Mouse (Mus musculus) heart, embryonic 16.5 days (tissue): Measurements from ENCODE around the gene Rbm48. TPM values are rescaled to one million over a fixed set of nuclear protein-coding genes. Genes with fewer than 3 reads are reported as not detected.

Experiments used
- ATAC-seq: fragments of 200-750 bp; cut with Nextera tagmentation; replicated peaks from 2 replicates; pipeline ENCODE4 v1.8.0; 2017; ENCODE audit warnings: moderate number of reproducible peaks; ENCODE audit not compliant: insufficient read depth, low FRiP score; ENCODE audit errors: extremely low read depth
- H3K27ac ChIP-seq: fragments of 300-500 bp; sonication (generic); 2 replicates; pipeline ENCODE4 v1.5.1; 2014; ENCODE audit warnings: mild to moderate bottlenecking, low read length, control low read depth, moderate library complexity
- H3K27me3 ChIP-seq: fragments of 300-500 bp; sonication (generic); 2 replicates; pipeline ENCODE4 v1.6.1; 2014; ENCODE audit warnings: low read length, mixed read lengths; ENCODE audit not compliant: control insufficient read depth, insufficient read depth
- H3K36me3 ChIP-seq: fragments of 300-500 bp; sonication (generic); 2 replicates; pipeline ENCODE4 v1.6.1; 2014; ENCODE audit not compliant: control insufficient read depth, insufficient read depth
- H3K4me1 ChIP-seq: fragments of 300-500 bp; sonication (generic); 2 replicates; pipeline ENCODE4 v1.6.1; 2014; ENCODE audit warnings: low read length, mixed read lengths; ENCODE audit not compliant: control insufficient read depth, insufficient read depth
- H3K4me2 ChIP-seq: fragments of 300-500 bp; sonication (generic); 2 replicates; pipeline ENCODE4 v1.6.1; 2014; ENCODE audit warnings: low read depth, mild to moderate bottlenecking, control low read depth, low read length
- H3K4me3 ChIP-seq: fragments of 300-500 bp; sonication (generic); 2 replicates; pipeline ENCODE4 v1.5.1; 2014; ENCODE audit warnings: mild to moderate bottlenecking, control low read depth, low read length
- H3K9ac ChIP-seq: fragments of 300-500 bp; sonication (generic); 2 replicates; pipeline ENCODE4 v1.6.1; 2014; ENCODE audit warnings: low read length, control low read depth
- H3K9me3 ChIP-seq: fragments of 300-500 bp; sonication (generic); replicated peaks from 2 replicates; pipeline ENCODE4 v1.6.1; 2016; ENCODE audit warnings: low read length; ENCODE audit not compliant: control insufficient read depth
- WGBS: fragments of 180-500 bp; shearing (Covaris S2); extraction: QIAGEN DNeasy Blood & Tissue Kit; methylation state at CpG from one replicate; pipeline ENCODE4 v1.1.7; 2014; 5-methylcytosine and 5-hydroxymethylcytosine counted together
- polyA plus RNA-seq: library from polyadenylated mRNA; unstranded; fragments of >200 nt; fragmentation: Nextera tagmentation; extraction: Ambion mirVana; gene quantifications from 2 replicates; pipeline ENCODE4 v1.2.1, GENCODE M21; 2015

Gene Rbm48
- polyA plus RNA-seq, result 8.1 and 10.9 TPM in 2 replicates

GRCm38 (mm10) chr5:3596399-3596766 is at the start of gene Rbm48:
Gene Rbm48 (minus strand): TSS chr5:3596585.
- ATAC-seq, result peak; percentile 79
- peak within 1 kb of the TSS; percentile 81 for H3K9ac ChIP-seq
- peak within 1 kb of the TSS; percentile 98 for H3K4me3 ChIP-seq
- H3K27ac ChIP-seq, result peak within 1 kb of the TSS; percentile 73
- H3K36me3 ChIP-seq, result peaks cover 2% of the 10 kb centered on the region; the same call in 1 of the 2 replicates
- H3K27me3 ChIP-seq, result no peaks in the 10 kb centered on the region
- peaks cover 16% of the 10 kb centered on the region for H3K4me1 ChIP-seq
- no peaks in the 10 kb centered on the region for H3K9me3 ChIP-seq
- peak within 1 kb of the TSS; percentile 92 for H3K4me2 ChIP-seq
- under 1% methylated on average over 31 of the region's 31 CpGs for WGBS

- Histone ChIP-seq H3K36me3 (peaks cover 26% of the 10 kb centered on the region), H3K9me3 (no peaks in the 10 kb centered on the region), H3K9ac (no peak overlapping the region), H3K27me3 (no peaks in the 10 kb centered on the region), H3K4me1 (peaks cover 11% of the 10 kb centered on the region), H3K4me3 (no peak overlapping the region), H3K27ac (no peak overlapping the region), H3K4me2 (no peak overlapping the region)
- WGBS, result 81% methylated on average over 6 of the region's 6 CpGs
- ATAC-seq, result no peak
Measured at GRCm38 (mm10) chr5:3645326-3645725, 48.9 kb upstream of the Rbm48 start.

- WGBS, result 86% methylated on average over 6 of the region's 6 CpGs
- Histone ChIP-seq H3K9me3 (no peaks in the 10 kb centered on the region), H3K4me2 (no peak overlapping the region), H3K36me3 (peaks cover 26% of the 10 kb centered on the region), H3K4me1 (peaks cover 11% of the 10 kb centered on the region), H3K27ac (no peak overlapping the region), H3K27me3 (no peaks in the 10 kb centered on the region), H3K9ac (no peak overlapping the region), H3K4me3 (no peak overlapping the region)
- ATAC-seq, result no peak
Measured at GRCm38 (mm10) chr5:3644621-3645020, 48.2 kb upstream of the Rbm48 start.

- Histone ChIP-seq H3K36me3 (peaks cover 16% of the 10 kb centered on the region), H3K27ac (no peak overlapping the region), H3K9me3 (no peaks in the 10 kb centered on the region), H3K4me3 (no peak overlapping the region), H3K4me1 (no peaks in the 10 kb centered on the region), H3K4me2 (no peak overlapping the region), H3K9ac (no peak overlapping the region), H3K27me3 (no peaks in the 10 kb centered on the region)
- WGBS, result 69% methylated on average over 8 of the region's 8 CpGs
- no peak for ATAC-seq
Measured at GRCm38 (mm10) chr5:3635286-3635685, 38.9 kb upstream of the Rbm48 start.

GRCm38 (mm10) chr5:3633951-3634350 is 37.6 kb upstream of the Rbm48 start:
- H3K9ac ChIP-seq, result no peak overlapping the region
- H3K36me3 ChIP-seq, result peaks cover 19% of the 10 kb centered on the region
- no peak overlapping the region for H3K4me3 ChIP-seq
- no peaks in the 10 kb centered on the region for H3K27me3 ChIP-seq
- 69% methylated on average over 4 of the region's 4 CpGs for WGBS
- no peak overlapping the region for H3K27ac ChIP-seq
- H3K4me1 ChIP-seq, result no peaks in the 10 kb centered on the region
- no peak overlapping the region for H3K4me2 ChIP-seq
- ATAC-seq, result no peak
- H3K9me3 ChIP-seq, result no peaks in the 10 kb centered on the region

- no peak for ATAC-seq
- H3K9ac ChIP-seq, result no peak overlapping the region
- 93% methylated on average over 13 of the region's 13 CpGs for WGBS
- H3K27ac ChIP-seq, result no peak overlapping the region
- no peaks in the 10 kb centered on the region for H3K27me3 ChIP-seq
- H3K4me3 ChIP-seq, result no peak overlapping the region
- H3K36me3 ChIP-seq, result peaks cover 19% of the 10 kb centered on the region
- H3K4me1 ChIP-seq, result no peaks in the 10 kb centered on the region
- no peaks in the 10 kb centered on the region for H3K9me3 ChIP-seq
- H3K4me2 ChIP-seq, result no peak overlapping the region
Measured at GRCm38 (mm10) chr5:3633315-3633714, 36.9 kb upstream of the Rbm48 start.

GRCm38 (mm10) chr5:3632285-3632684 is 35.9 kb upstream of the Rbm48 start:
- H3K4me3 ChIP-seq, result no peak overlapping the region
- 67% methylated on average over 5 of the region's 5 CpGs for WGBS
- ATAC-seq, result 0 out of 2 replicates have a peak, but pooled peaks have one; percentile 28

GRCm38 (mm10) chr5:3631512-3632271 is 35.3 kb upstream of the Rbm48 start:
- no peak; the same call in 1 of the 2 replicates for ATAC-seq
- H3K36me3 ChIP-seq, result peaks cover 22% of the 10 kb centered on the region
- H3K9me3 ChIP-seq, result no peaks in the 10 kb centered on the region
- no peaks in the 10 kb centered on the region for H3K4me1 ChIP-seq
- no peak overlapping the region for H3K4me2 ChIP-seq
- no peak overlapping the region for H3K27ac ChIP-seq
- no peak overlapping the region for H3K9ac ChIP-seq
- H3K27me3 ChIP-seq, result no peaks in the 10 kb centered on the region
- H3K4me3 ChIP-seq, result no peak overlapping the region
- WGBS, result 62% methylated on average over 16 of the region's 16 CpGs

More at GRCm38 (mm10) chr5:3632285-3632684, 35.9 kb upstream of the Rbm48 start:
- Histone ChIP-seq H3K4me2 (no peak overlapping the region), H3K9me3 (no peaks in the 10 kb centered on the region), H3K4me1 (no peaks in the 10 kb centered on the region), H3K36me3 (peaks cover 22% of the 10 kb centered on the region), H3K27me3 (no peaks in the 10 kb centered on the region), H3K9ac (no peak overlapping the region), H3K27ac (no peak overlapping the region)

GRCm38 (mm10) chr5:3630055-3630454 is 33.7 kb upstream of the Rbm48 start:
- no peak overlapping the region for H3K9ac ChIP-seq
- H3K36me3 ChIP-seq, result peaks cover 22% of the 10 kb centered on the region
- no peaks in the 10 kb centered on the region for H3K27me3 ChIP-seq
- 89% methylated on average over 5 of the region's 5 CpGs for WGBS
- H3K4me2 ChIP-seq, result no peak overlapping the region
- no peaks in the 10 kb centered on the region for H3K9me3 ChIP-seq
- no peak for ATAC-seq
- H3K4me3 ChIP-seq, result no peak overlapping the region
- H3K4me1 ChIP-seq, result no peaks in the 10 kb centered on the region
- H3K27ac ChIP-seq, result no peak overlapping the region
